Mouse (Mus musculus): ENCODE data around the gene Stat5b. TPM values are rescaled to one million over a fixed set of nuclear protein-coding genes. Genes with fewer than 3 reads are reported as not detected.

Gene Stat5b
- polyA plus RNA-seq, 1 experiment from 2014 or later = 17.9 TPM

GRCm38 (mm10) chr11:100754693-100755057 is 95.8 kb downstream of the Stat5b start:
- TF ChIP-seq CTCF (IDR thresholded peaks at IDR 0.05) = no peak
- no peak for TF ChIP-seq EP300 (IDR thresholded peaks at IDR 0.05)
- ATAC-seq = no peak
- H3K27me3 ChIP-seq (replicated peaks; ENCODE audit: insufficient read depth, low read length) = peaks cover 11% of the 10 kb centered on the region

DNA sequence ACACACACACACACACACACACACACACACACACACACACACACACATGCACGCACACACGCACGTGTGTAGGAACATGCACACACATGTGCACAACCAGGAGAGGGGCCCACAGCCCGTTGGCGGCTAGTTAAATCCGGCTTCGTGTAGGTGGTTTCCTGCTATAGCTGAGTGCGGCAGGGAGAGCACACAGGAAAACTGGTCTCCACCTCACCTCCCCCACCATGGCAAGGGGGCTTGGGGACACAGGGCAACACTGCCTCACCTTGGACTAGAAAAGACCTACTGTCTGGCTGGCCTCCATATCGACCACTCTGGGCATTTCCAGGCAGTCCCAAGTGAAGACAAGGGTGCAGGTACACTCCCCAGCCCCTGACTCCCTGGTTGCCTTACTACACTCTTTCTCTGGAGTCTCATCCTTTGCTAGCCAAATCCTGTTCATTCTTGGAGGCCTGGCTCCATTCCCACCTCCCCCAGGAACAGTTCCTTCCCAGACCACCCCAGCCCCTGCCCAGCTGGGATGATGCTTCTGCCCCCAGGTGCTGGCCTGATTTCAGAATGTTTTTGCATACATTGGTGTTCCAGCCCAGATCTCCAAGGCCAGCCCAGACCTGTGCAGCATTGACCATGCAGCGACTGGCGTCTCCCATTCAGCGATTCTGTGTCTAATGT is 96.4 kb downstream of the Stat5b start:
- Histone ChIP-seq H3K9me3 (ENCODE audit: low read length) (no peaks in the 10 kb centered on the region), H3K4me2 (replicated peaks; ENCODE audit: low read depth, low read length) (no peak overlapping the region), H3K27me3 (replicated peaks; ENCODE audit: insufficient read depth, low read length) (peaks cover 9% of the 10 kb centered on the region; the same call in 1 of the 2 replicates), H3K36me3 (ENCODE audit: insufficient read depth, low read length) (no peaks in the 10 kb centered on the region), H3K9ac (replicated peaks; ENCODE audit: low read depth) (no peak overlapping the region), H3K4me1 (ENCODE audit: insufficient read depth, low read depth, low read length) (no peaks in the 10 kb centered on the region), H3K4me3 (ENCODE audit: low read depth, low read length) (no peak overlapping the region), H3K27ac (ENCODE audit: low read length) (no peak overlapping the region)
- TF ChIP-seq EP300 (IDR thresholded peaks at IDR 0.05) (no peak), CTCF (IDR thresholded peaks at IDR 0.05) (no peak)
- WGBS = 70% methylated on average over 12 of the region's 12 CpGs
- no peak for DNase-seq (ENCODE audit: low spot score)
- ATAC-seq = no peak

More at GRCm38 (mm10) chr11:100754693-100755057, 95.8 kb downstream of the Stat5b start:
- Histone ChIP-seq H3K9ac (replicated peaks; ENCODE audit: low read depth) (no peak overlapping the region), H3K4me3 (ENCODE audit: low read depth, low read length) (no peak overlapping the region), H3K9me3 (ENCODE audit: low read length) (no peaks in the 10 kb centered on the region), H3K4me1 (ENCODE audit: insufficient read depth, low read depth, low read length) (no peaks in the 10 kb centered on the region), H3K36me3 (ENCODE audit: insufficient read depth, low read length) (no peaks in the 10 kb centered on the region), H3K4me2 (replicated peaks; ENCODE audit: low read depth, low read length) (no peak overlapping the region), H3K27ac (ENCODE audit: low read length) (no peak overlapping the region)
- WGBS = 83% methylated on average over 3 of the region's 3 CpGs
- no peak for DNase-seq (ENCODE audit: low spot score)

- WGBS = 25% methylated on average over 10 of the region's 10 CpGs
- no peak for ATAC-seq
- 0 out of 2 replicates have a peak, but pooled peaks cover 3% of the 10 kb centered on the region for H3K27me3 ChIP-seq (replicated peaks; ENCODE audit: insufficient read depth, low read length)
- no peaks in the 10 kb centered on the region for H3K9me3 ChIP-seq (ENCODE audit: low read length)
- no peak overlapping the region for H3K4me3 ChIP-seq (ENCODE audit: low read depth, low read length)
- TF ChIP-seq CTCF (IDR thresholded peaks at IDR 0.05) (no peak), EP300 (IDR thresholded peaks at IDR 0.05) (no peak)
- H3K27ac ChIP-seq (ENCODE audit: low read length) = no peak overlapping the region
- no peaks in the 10 kb centered on the region for H3K4me1 ChIP-seq (ENCODE audit: insufficient read depth, low read depth, low read length)
- DNase-seq (ENCODE audit: low spot score) = no peak
- no peak overlapping the region for H3K4me2 ChIP-seq (replicated peaks; ENCODE audit: low read depth, low read length)
- no peak overlapping the region for H3K9ac ChIP-seq (replicated peaks; ENCODE audit: low read depth)
- no peaks in the 10 kb centered on the region for H3K36me3 ChIP-seq (ENCODE audit: insufficient read depth, low read length)
These were observed 98.2 kb downstream of the Stat5b start for GRCm38 (mm10) chr11:100752294-100752693.

GRCm38 (mm10) chr11:100750127-100750526 is 100.4 kb downstream of the Stat5b start:
- DNase-seq (ENCODE audit: low spot score) (no peak), ATAC-seq (no peak)
- H3K27ac ChIP-seq (ENCODE audit: low read length) = no peak overlapping the region
- H3K4me1 ChIP-seq (ENCODE audit: insufficient read depth, low read depth, low read length) = no peaks in the 10 kb centered on the region
- no peak overlapping the region for H3K4me3 ChIP-seq (ENCODE audit: low read depth, low read length)
- H3K27me3 ChIP-seq (replicated peaks; ENCODE audit: insufficient read depth, low read length) = 0 out of 2 replicates have a peak, but pooled peaks cover 3% of the 10 kb centered on the region
- H3K36me3 ChIP-seq (ENCODE audit: insufficient read depth, low read length) = no peaks in the 10 kb centered on the region
- no peak for TF ChIP-seq EP300 (IDR thresholded peaks at IDR 0.05)
- TF ChIP-seq CTCF (IDR thresholded peaks at IDR 0.05) = no peak
- 85% methylated on average over 16 of the region's 16 CpGs for WGBS
- no peak overlapping the region for H3K4me2 ChIP-seq (replicated peaks; ENCODE audit: low read depth, low read length)
- no peaks in the 10 kb centered on the region for H3K9me3 ChIP-seq (ENCODE audit: low read length)
- H3K9ac ChIP-seq (replicated peaks; ENCODE audit: low read depth) = no peak overlapping the region

- no peak for ATAC-seq
- Histone ChIP-seq H3K4me1 (ENCODE audit: insufficient read depth, low read depth, low read length) (no peaks in the 10 kb centered on the region), H3K9me3 (ENCODE audit: low read length) (no peaks in the 10 kb centered on the region), H3K4me2 (replicated peaks; ENCODE audit: low read depth, low read length) (no peak overlapping the region), H3K27me3 (replicated peaks; ENCODE audit: insufficient read depth, low read length) (0 out of 2 replicates have a peak, but pooled peaks cover 3% of the 10 kb centered on the region), H3K27ac (ENCODE audit: low read length) (no peak overlapping the region), H3K9ac (replicated peaks; ENCODE audit: low read depth) (no peak overlapping the region), H3K36me3 (ENCODE audit: insufficient read depth, low read length) (no peaks in the 10 kb centered on the region), H3K4me3 (ENCODE audit: low read depth, low read length) (no peak overlapping the region)
- TF ChIP-seq EP300 (IDR thresholded peaks at IDR 0.05) (no peak), CTCF (IDR thresholded peaks at IDR 0.05) (no peak)
- WGBS = 32% methylated on average over 25 of the region's 25 CpGs
- DNase-seq (ENCODE audit: low spot score) = no peak
These were observed 101.1 kb downstream of the Stat5b start for GRCm38 (mm10) chr11:100749469-100749868.

- H3K4me2 ChIP-seq (replicated peaks; ENCODE audit: low read depth, low read length) = no peak overlapping the region
- DNase-seq (ENCODE audit: low spot score) = no peak
- no peak overlapping the region for H3K27ac ChIP-seq (ENCODE audit: low read length)
- 0 out of 2 replicates have a peak, but pooled peaks cover 3% of the 10 kb centered on the region for H3K27me3 ChIP-seq (replicated peaks; ENCODE audit: insufficient read depth, low read length)
- TF ChIP-seq CTCF (IDR thresholded peaks at IDR 0.05) (no peak), EP300 (IDR thresholded peaks at IDR 0.05) (no peak)
- 73% methylated on average over 4 of the region's 4 CpGs for WGBS
- H3K9me3 ChIP-seq (ENCODE audit: low read length) = no peaks in the 10 kb centered on the region
- H3K4me1 ChIP-seq (ENCODE audit: insufficient read depth, low read depth, low read length) = no peaks in the 10 kb centered on the region
- no peak overlapping the region for H3K4me3 ChIP-seq (ENCODE audit: low read depth, low read length)
- no peak for ATAC-seq
- no peak overlapping the region for H3K9ac ChIP-seq (replicated peaks; ENCODE audit: low read depth)
- no peaks in the 10 kb centered on the region for H3K36me3 ChIP-seq (ENCODE audit: insufficient read depth, low read length)
These were observed 101.9 kb downstream of the Stat5b start for GRCm38 (mm10) chr11:100748620-100749019.
